Mouse (Mus musculus) inflammation-experienced regulatory T-cells, adult 16 weeks (primary cell): ENCODE results near the gene Herc3. TPM values are rescaled to one million over a fixed set of nuclear protein-coding genes. Genes with fewer than 3 reads are reported as not detected.

Experiments
- polyA plus RNA-seq: library from polyadenylated mRNA; unstranded; fragments of 100-300 nt; shearing (Covaris generic); gene quantifications from one replicate; pipeline ENCODE4 v1.2.1, GENCODE M21; 2017

The Herc3 gene
- polyA plus RNA-seq: 54.1 TPM

DNA sequence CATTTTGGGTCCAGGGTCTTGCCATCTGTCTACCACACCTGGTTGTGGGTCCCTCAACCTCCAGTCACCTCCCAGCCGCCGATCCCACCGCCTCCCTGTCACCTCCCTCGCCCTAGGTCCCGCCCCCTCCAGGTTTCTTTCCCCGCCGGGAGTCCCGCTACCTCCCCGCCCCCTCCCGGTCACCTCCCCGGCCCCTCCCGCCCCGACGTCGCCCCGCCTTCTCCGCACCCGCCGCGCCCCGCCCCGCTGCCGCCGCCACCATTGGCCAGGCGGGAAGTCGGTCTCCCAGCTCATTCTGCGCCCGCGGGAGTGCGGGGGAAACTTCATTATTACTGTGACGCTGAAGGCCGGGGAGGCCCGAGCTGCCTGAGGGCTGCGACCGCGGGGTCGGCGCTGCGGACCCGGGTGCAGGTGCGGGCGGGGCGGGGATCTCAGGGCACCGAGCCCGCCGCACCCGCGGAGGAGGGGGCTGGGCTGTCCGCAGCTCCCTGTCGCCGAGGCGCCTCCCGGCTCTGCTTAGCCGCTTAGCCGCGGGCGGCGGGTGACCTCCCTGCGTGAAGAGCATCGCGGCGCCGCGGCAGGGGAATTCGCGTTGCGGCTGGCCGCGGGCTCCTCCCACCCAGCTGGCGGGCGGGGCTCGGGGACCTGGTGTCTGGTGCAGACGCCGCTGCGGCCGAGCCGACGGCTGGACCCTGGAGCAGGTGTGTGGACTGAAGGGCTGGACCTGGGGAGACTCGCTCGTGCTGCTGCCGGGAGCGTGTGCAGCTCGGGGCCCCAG is at the start of gene Herc3:
Herc3 (plus strand) TSS at position 234 of the 778 bp plus-strand sequence.

DNA sequence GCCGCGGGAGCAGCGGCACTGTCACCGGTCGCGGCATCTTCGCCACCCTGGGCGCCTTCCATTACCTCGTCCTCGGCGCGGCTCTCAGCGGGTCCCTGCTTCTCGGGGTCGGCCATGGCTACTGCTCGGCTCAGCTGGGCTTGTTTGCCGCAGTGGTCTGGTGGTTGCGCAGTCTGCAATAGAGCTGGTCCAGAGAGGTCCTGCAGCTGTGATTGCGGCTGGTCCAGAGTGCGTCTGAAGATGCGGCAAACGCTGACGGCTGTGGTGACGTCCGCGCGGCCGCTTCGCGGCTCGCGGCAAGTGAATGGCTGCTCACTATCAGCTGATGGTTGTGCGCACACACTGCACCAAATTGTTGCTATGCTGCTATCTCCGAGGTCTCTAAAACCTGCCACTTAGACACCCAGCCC is 75.6 kb downstream of the Herc3 start, which contains the start of gene Nap1l5:
Nap1l5 (minus strand) TSS at position 225 of the 410 bp plus-strand sequence.

Other genes starting within 250 kb of the Herc3 start
- gene Abcg2, start 246.9 kb upstream of the Herc3 start, polyA plus RNA-seq: 35.7 TPM
- 0.32 TPM for gene Nap1l5, start 75.6 kb downstream of the Herc3 start, polyA plus RNA-seq
- 0.18 TPM for gene Fam13a, start 193.1 kb downstream of the Herc3 start, polyA plus RNA-seq